Mouse (Mus musculus) thymus, adult 2 months (tissue): ENCODE measurements around the gene Utrn.

Source experiments
- CTCF ChIP-seq: fragments of 200-500 bp; IDR thresholded peaks from 2 replicates; pipeline ENCODE4 v1.5.1; 2012; ENCODE audit warnings: mild to moderate bottlenecking, control low read depth, low read length, moderate library complexity, borderline replicate concordance; ENCODE audit not compliant: control insufficient read depth, poor library complexity, insufficient read depth; ENCODE audit errors: extremely low read depth
- POLR2A ChIP-seq: fragments of 200-500 bp; IDR thresholded peaks from 2 replicates; pipeline ENCODE4 v1.6.1; 2012; ENCODE audit warnings: mild to moderate bottlenecking, low read length, control low read depth, moderate library complexity; ENCODE audit not compliant: control insufficient read depth, poor library complexity, insufficient read depth; ENCODE audit errors: extremely low read depth

- TF ChIP-seq POLR2A (no peak), CTCF (no peak)
Measured at GRCm38 (mm10) chr10:12380139-12380538, 489.0 kb downstream of the Utrn start.
